Mouse (Mus musculus) left cerebral cortex, adult 9 months (tissue): ENCODE results near the gene Cypt14.
"Not testable (repeated sequence)": the region's sequence is repeated elsewhere in the genome, so short reads cannot be mapped to it uniquely, and the experiment has no call there.

Source experiments
- DNase-seq, 2 experiments: peaks; one replicate each; pipeline ENCODE4 v3.0.0; 2022; ENCODE audit warnings: low spot score in 2 of 2

The Cypt14 gene

DNA sequence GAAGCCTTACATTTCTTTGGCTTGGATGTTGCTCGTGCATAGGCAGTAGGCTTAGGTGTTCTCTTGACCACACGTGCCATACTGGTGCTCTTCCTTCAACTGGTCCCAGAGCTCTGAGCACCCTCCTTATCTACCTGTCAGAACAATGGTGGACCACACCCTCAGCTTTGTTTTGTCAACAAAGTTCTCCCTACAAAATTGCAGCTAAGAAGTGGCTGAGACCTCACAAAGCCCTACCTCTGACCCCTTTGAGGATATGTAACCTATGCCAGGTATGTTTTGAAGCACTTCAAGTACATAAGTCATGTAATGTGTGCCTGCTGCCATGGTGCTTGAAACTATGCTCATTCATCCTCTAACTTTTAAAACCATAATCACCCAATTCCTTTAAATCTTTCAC lies at the start of gene Cypt14:
Cypt14 (minus strand) TSS at position 101 of the 400 bp plus-strand sequence.
- DNase-seq = not testable (repeated sequence)
